Mouse (Mus musculus) midbrain, embryonic 11.5 days (tissue): ENCODE results near the gene Kank2. TPM values are rescaled to one million over a fixed set of nuclear protein-coding genes. Genes with fewer than 3 reads are reported as not detected.

Source experiments
- ATAC-seq: fragments of 200-750 bp; cut with Nextera tagmentation; 2 replicates; pipeline ENCODE4 v1.8.0; 2017; ENCODE audit warnings: moderate TSS enrichment, moderate library complexity; ENCODE audit not compliant: low FRiP score
- DNase-seq: peaks from one replicate; pipeline ENCODE4 v3.0.0; 2015; ENCODE audit warnings: low spot score; ENCODE audit errors: missing footprints
- H3K27ac ChIP-seq: fragments of 300-500 bp; sonication (generic); 2 replicates; pipeline ENCODE4 v1.5.1; 2014; ENCODE audit warnings: low read depth, low read length
- H3K27me3 ChIP-seq: fragments of 300-500 bp; sonication (generic); 2 replicates; pipeline ENCODE4 v1.6.1; 2014; ENCODE audit warnings: mild to moderate bottlenecking, low read length, moderate library complexity, mixed read lengths; ENCODE audit not compliant: control insufficient read depth, insufficient read depth
- H3K36me3 ChIP-seq: fragments of 300-500 bp; sonication (generic); 2 replicates; pipeline ENCODE4 v1.6.1; 2014; ENCODE audit warnings: mild to moderate bottlenecking, low read length, moderate library complexity, mixed read lengths; ENCODE audit not compliant: control insufficient read depth, insufficient read depth
- H3K4me1 ChIP-seq: fragments of 300-500 bp; sonication (generic); 2 replicates; pipeline ENCODE4 v1.6.1; 2014; ENCODE audit warnings: low read length; ENCODE audit not compliant: control insufficient read depth, insufficient read depth
- H3K4me2 ChIP-seq: fragments of 300-500 bp; sonication (generic); 2 replicates; pipeline ENCODE4 v1.6.1; 2014; ENCODE audit warnings: mild to moderate bottlenecking, moderate library complexity
- H3K4me3 ChIP-seq: fragments of 300-500 bp; sonication (generic); 2 replicates; pipeline ENCODE4 v1.5.1; 2014; ENCODE audit warnings: low read depth, low read length
- H3K9ac ChIP-seq: fragments of 300-500 bp; sonication (generic); 2 replicates; pipeline ENCODE4 v1.6.1; 2014; ENCODE audit warnings: low read length
- H3K9me3 ChIP-seq: fragments of 300-500 bp; sonication (generic); 2 replicates; pipeline ENCODE4 v1.6.1; 2016; ENCODE audit warnings: low read length; ENCODE audit not compliant: control insufficient read depth
- WGBS: fragments of 180-500 bp; shearing (Covaris S2); extraction: QIAGEN DNeasy Blood & Tissue Kit; methylation state at CpG from one replicate; pipeline ENCODE4 v1.1.7; 2014; 5-methylcytosine and 5-hydroxymethylcytosine counted together
- polyA plus RNA-seq: library from polyadenylated mRNA; unstranded; fragments of >200 nt; fragmentation: Nextera tagmentation; extraction: Ambion mirVana; gene quantifications from 2 replicates; pipeline ENCODE4 v1.2.1, GENCODE M21; 2014

Kank2 gene
- polyA plus RNA-seq, 1 experiment from 2014 or later: 3.9 TPM

DNA sequence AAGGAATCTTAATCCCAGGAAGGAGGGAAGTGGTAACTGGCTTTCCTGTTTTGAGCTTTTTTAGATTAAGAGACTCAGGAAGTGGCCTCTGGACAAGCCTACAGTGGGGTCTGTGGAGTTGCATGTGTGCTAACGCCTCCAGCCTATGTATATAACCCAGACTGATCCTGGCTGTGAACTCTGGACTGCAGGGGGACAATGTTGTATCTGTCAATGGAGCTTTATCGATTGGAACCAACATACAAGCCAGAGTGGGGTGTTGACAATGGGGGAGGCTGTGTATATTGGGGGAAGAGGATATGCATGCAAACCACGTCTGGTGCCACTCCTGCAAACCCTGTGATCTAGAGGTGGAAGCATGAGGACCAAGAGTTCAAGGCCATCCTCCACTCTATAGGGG, 7.8 kb upstream of the Kank2 start:
- Histone ChIP-seq H3K4me3 (no peak overlapping the region), H3K36me3 (no peaks in the 10 kb centered on the region), H3K27me3 (no peaks in the 10 kb centered on the region), H3K4me2 (no peak overlapping the region), H3K4me1 (0 out of 2 replicates have a peak, but pooled peaks cover 3% of the 10 kb centered on the region), H3K9ac (no peak overlapping the region), H3K9me3 (no peaks in the 10 kb centered on the region), H3K27ac (no peak overlapping the region)
- ATAC-seq (no peak), DNase-seq (peak; percentile 41)
- WGBS: 71% methylated on average over 3 of the region's 3 CpGs

DNA sequence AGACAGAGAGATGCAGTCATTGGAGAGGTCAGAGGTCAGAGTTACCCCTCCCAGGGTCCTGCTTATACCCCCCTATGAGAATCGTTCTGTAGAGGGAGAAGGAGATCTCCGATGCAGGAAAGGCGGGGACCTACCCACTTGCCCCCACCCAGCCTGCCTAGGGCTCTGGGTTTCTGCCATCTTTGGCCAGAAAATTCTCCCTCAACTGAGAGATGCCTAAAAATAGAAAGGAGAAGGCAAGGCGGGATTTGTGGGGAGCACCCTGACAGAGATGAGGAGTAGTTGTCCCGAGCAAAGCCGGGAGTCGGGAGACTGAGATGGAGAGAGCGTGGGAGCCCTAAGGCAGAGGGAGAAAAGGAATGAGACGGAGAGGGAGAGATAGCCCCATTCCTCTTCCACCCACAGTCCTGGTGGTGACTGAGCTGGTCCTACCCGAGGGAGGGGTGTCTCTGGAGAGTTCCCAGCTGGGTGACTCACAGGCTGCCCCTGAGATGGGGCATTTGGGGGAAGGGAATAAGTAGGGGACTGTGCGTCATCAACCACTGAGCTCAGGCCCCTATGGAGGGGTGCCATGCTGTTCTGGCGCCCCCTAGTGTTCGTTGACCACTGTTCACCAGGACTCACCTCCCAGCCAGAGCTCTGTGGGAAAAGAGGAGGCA, 5.6 kb upstream of the Kank2 start:
- Histone ChIP-seq H3K27me3 (no peaks in the 10 kb centered on the region), H3K4me2 (no peak overlapping the region; the same call in 1 of the 2 replicates), H3K27ac (no peak overlapping the region), H3K4me1 (0 out of 2 replicates have a peak, but pooled peaks cover 3% of the 10 kb centered on the region), H3K9ac (no peak overlapping the region), H3K36me3 (no peaks in the 10 kb centered on the region), H3K4me3 (no peak overlapping the region), H3K9me3 (no peaks in the 10 kb centered on the region)
- ATAC-seq: peak; percentile 94
- WGBS: 51% methylated on average over 13 of the region's 13 CpGs
- peak; percentile 97 for DNase-seq

DNA sequence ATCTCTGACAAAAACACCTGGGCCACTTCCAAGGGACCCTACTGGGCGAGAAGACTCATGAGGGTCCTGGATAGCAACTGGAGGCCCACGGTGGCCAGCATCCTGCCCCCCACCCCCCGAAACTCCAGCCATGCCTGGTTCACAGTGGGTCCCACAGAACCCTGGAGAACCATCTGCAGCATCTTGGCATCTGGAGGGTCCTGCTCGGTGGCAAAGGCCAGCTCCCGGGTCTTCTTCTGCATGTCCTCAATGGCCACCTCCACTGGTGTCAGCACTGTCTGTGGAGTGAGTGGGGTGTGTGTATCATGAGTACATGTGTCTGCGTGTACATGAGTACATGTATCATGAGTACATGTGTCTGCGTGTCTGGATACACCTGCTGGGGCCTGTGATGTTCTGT, 3.0 kb upstream of the Kank2 start:
- H3K9me3 ChIP-seq: no peaks in the 10 kb centered on the region
- DNase-seq: no peak
- no peaks in the 10 kb centered on the region for H3K27me3 ChIP-seq
- no peak overlapping the region for H3K9ac ChIP-seq
- H3K4me1 ChIP-seq: 0 out of 2 replicates have a peak, but pooled peaks cover 5% of the 10 kb centered on the region
- no peak overlapping the region for H3K27ac ChIP-seq
- H3K4me2 ChIP-seq: no peak overlapping the region
- 88% methylated on average over 7 of the region's 7 CpGs for WGBS
- no peak for ATAC-seq
- H3K36me3 ChIP-seq: no peaks in the 10 kb centered on the region
- no peak overlapping the region for H3K4me3 ChIP-seq

DNA sequence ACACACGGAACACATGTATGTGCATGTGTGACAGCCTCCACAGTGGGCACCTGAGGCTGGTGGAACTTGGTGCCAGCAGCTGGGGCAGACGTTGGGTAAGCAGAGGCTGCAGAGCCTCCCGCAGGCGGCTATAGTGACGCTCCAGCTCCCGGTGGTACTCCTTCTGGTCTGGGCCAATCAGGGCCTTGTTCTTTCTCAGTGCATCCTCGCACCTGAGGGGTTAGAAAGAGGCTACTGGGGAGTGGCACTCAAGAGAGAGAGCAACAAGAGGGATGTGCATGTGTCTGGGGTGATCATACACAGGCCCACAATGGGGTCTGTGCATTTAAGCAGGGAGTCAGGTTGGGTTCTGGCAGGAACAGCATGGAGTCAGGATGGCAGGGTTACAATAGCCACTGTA, 2.6 kb upstream of the Kank2 start:
- no peaks in the 10 kb centered on the region for H3K27me3 ChIP-seq
- H3K36me3 ChIP-seq: no peaks in the 10 kb centered on the region
- no peak for DNase-seq
- H3K9me3 ChIP-seq: no peaks in the 10 kb centered on the region
- 73% methylated on average over 7 of the region's 7 CpGs for WGBS
- no peak overlapping the region for H3K9ac ChIP-seq
- H3K4me2 ChIP-seq: no peak overlapping the region
- no peak overlapping the region for H3K4me3 ChIP-seq
- ATAC-seq: no peak
- H3K27ac ChIP-seq: no peak overlapping the region
- H3K4me1 ChIP-seq: peaks cover 8% of the 10 kb centered on the region; the same call in 1 of the 2 replicates

DNA sequence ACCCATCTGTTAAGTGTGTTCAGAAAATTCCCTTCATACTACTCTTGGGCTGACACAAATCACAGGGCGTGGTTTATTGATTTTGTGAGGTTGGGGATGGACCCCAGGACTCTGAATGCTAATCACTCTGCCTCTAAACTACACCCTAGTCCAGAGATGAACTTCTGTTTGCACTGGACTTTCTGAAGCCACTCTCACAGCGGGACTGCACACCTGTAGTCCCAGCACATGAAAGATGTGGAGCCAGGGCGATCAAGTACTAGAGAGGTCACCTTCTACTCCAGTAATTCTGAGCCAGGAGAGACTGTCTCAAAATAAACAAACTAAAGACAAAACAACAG, 436 bp upstream of the Kank2 start:
- WGBS: 46% methylated on average over 3 of the region's 3 CpGs
- no peak for ATAC-seq
- H3K4me2 ChIP-seq: peak overlapping the region; percentile 94

DNA sequence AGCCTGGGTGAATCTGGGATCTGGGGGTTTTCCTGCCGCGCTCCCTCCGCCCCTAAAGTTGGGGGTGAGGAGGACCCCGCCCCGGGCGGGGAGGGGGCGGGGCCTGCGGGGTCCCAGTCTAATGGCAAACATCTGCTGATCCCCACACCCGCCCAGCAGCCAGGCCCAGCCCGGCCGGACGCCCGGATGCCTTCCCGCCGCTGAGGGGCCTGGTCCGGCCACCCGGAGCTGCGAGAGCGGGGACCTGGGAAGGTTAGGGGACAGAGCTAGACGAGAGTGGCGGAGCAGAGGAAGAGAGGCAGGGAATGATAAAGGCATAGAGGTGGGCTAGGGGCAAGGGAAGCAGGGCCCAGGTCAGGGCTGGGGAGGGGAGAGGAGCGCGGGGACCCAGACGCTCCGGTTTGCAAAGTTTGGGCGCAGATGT, 611 bp downstream of the Kank2 start:
- DNase-seq (peak; percentile 96), ATAC-seq (peak; percentile 66)
- peak overlapping the region; percentile 94 for H3K4me2 ChIP-seq
- no peaks in the 10 kb centered on the region for H3K9me3 ChIP-seq
- H3K9ac ChIP-seq: peak overlapping the region; percentile 74
- peak overlapping the region; percentile 61 for H3K27ac ChIP-seq
- 1% methylated on average over 22 of the region's 26 CpGs for WGBS
- peaks cover 7% of the 10 kb centered on the region; the same call in 1 of the 2 replicates for H3K4me1 ChIP-seq
- no peaks in the 10 kb centered on the region for H3K27me3 ChIP-seq
- H3K36me3 ChIP-seq: no peaks in the 10 kb centered on the region; the same call in 1 of the 2 replicates
- peak overlapping the region; percentile 72 for H3K4me3 ChIP-seq

More for the DNA sequence above, 436 bp upstream of the Kank2 start:
- Histone ChIP-seq H3K4me1 (peaks cover 7% of the 10 kb centered on the region; the same call in 1 of the 2 replicates), H3K27me3 (no peaks in the 10 kb centered on the region), H3K4me3 (peak overlapping the region; percentile 72), H3K36me3 (no peaks in the 10 kb centered on the region; the same call in 1 of the 2 replicates), H3K27ac (no peak overlapping the region), H3K9ac (no peak overlapping the region; the same call in 1 of the 2 replicates), H3K9me3 (no peaks in the 10 kb centered on the region)
- DNase-seq: peak; percentile 83

DNA sequence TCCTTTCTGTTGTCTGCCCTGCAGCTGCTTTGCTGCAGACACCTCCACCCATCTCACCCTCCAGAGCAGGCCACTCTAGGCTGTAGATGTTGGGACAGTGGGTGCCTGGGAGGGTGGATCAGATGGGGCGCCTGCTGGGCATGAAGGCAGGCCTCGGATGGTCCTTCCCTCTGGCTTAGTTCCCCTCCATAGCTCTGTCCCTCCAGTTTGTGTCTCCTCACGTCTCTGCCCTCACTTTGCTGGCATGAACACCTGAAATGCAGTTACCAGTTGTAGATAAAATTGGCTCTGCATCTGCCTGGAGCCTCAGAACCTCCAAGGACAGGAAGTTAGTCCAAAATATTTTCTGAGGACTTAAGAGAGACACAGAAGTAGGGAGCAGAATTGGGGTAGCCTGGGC, 1.6 kb downstream of the Kank2 start:
- Histone ChIP-seq H3K27me3 (no peaks in the 10 kb centered on the region), H3K27ac (no peak overlapping the region), H3K4me2 (no peak overlapping the region; the same call in 1 of the 2 replicates), H3K4me3 (no peak overlapping the region), H3K4me1 (peaks cover 7% of the 10 kb centered on the region; the same call in 1 of the 2 replicates), H3K36me3 (no peaks in the 10 kb centered on the region; the same call in 1 of the 2 replicates), H3K9me3 (no peaks in the 10 kb centered on the region), H3K9ac (no peak overlapping the region)
- 75% methylated on average over 3 of the region's 3 CpGs for WGBS
- ATAC-seq: no peak
- peak; percentile 80 for DNase-seq

DNA sequence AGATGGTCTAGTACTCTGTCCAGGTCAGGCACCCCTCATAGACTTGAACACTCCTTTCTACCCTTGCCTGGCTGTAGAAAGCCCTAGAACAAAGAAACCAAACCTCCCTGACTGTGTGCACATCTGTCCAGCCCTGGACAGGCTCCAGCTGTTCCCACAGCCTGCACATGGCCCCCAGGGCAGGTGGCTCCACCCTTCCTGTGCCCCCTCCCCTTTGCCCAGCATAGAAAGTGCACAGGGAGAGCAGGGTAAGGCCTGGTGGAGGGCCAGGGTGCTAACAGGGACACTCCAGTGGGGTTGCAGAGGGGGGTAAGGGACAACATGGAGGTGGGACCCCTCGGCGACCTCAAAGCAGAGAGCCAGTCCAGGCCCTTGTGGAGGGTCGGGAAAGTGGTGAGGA, 2.3 kb downstream of the Kank2 start:
- Histone ChIP-seq H3K36me3 (no peaks in the 10 kb centered on the region; the same call in 1 of the 2 replicates), H3K4me1 (peaks cover 7% of the 10 kb centered on the region; the same call in 1 of the 2 replicates), H3K9me3 (no peaks in the 10 kb centered on the region), H3K9ac (0 out of 2 replicates have a peak overlapping the region, but pooled peaks have one; percentile 25), H3K27ac (no peak overlapping the region), H3K27me3 (no peaks in the 10 kb centered on the region), H3K4me3 (no peak overlapping the region), H3K4me2 (no peak overlapping the region)
- no peak for ATAC-seq
- peak; percentile 80 for DNase-seq
- WGBS: 68% methylated on average over 3 of the region's 3 CpGs

DNA sequence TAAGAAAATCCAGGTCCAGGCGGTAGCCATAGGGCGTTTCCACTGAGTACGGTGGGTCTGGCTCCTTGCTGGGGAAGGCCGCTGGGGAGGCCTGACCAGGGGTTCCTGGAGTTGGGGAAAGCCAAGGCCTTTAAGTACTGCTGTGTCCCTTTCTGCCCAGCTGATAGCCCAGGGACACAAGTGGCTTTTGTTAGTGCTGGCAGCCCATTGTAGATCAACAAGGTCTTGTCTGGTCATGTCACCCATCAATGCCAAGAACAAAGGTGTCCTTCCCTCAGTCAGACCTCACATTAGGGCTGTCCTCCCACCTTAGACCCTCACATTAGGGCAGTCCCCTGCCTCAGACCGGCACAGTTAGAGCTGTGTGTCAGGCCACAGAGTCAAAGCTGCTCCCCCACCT, 3.0 kb downstream of the Kank2 start:
- Histone ChIP-seq H3K36me3 (no peaks in the 10 kb centered on the region; the same call in 1 of the 2 replicates), H3K4me3 (no peak overlapping the region), H3K4me2 (no peak overlapping the region), H3K4me1 (peaks cover 7% of the 10 kb centered on the region; the same call in 1 of the 2 replicates), H3K27me3 (no peaks in the 10 kb centered on the region), H3K9ac (no peak overlapping the region), H3K9me3 (no peaks in the 10 kb centered on the region), H3K27ac (no peak overlapping the region)
- DNase-seq (peak; percentile 79), ATAC-seq (no peak)
- WGBS: 80% methylated on average over 5 of the region's 5 CpGs
